Mouse (Mus musculus) CD4-positive helper T cell, adult 2 months (primary cell): ENCODE data around the gene Trim37.
"Not testable (repeated sequence)": the region's sequence is repeated elsewhere in the genome, so short reads cannot be mapped to it uniquely, and the experiment has no call there.

Experiments
- DNase-seq: peaks from one replicate; pipeline ENCODE4 v3.0.0-alpha.2; 2012; ENCODE audit warnings: low read depth, missing footprints, low spot score

Gene Trim37

DNA sequence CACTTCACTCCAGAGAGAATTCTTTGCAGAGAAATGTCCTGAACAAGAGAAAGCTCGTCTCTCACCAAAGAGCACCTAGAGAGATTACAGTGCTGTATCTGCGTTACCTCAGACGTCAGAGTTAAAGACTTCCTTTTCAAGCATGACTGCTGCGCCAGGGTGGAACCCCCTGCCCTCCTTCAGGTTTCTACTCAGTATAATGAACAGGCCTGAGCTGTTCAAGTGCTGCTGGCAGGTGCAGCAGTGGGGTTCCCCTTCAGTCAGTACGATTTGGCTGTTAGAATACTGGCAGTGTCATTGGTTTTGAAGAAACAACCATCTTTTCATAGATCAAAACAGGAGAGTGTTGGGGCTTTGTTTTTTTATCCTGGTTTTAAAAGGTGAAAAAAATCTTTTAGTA, 100.2 kb downstream of the Trim37 start:
- no peak for DNase-seq

DNA sequence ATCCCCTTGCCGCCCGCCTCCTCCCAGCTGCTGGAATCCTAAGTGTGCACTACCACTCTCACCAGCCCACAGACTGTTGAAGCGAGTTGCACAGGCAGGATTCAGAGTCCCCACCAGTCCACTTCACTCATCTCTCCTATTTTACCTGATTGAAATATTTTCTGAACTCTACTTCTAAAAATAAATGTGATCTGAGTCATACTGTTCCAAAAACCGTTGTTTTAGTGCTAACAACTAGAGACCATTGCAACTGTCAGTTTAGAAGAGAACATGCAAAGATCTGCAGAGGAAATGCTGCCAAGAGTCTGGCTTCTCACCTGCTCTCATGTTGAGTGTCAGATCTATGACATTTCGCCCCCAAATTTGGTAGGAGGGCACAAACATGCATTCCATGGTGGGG, 106.5 kb downstream of the Trim37 start:
- no peak for DNase-seq

DNA sequence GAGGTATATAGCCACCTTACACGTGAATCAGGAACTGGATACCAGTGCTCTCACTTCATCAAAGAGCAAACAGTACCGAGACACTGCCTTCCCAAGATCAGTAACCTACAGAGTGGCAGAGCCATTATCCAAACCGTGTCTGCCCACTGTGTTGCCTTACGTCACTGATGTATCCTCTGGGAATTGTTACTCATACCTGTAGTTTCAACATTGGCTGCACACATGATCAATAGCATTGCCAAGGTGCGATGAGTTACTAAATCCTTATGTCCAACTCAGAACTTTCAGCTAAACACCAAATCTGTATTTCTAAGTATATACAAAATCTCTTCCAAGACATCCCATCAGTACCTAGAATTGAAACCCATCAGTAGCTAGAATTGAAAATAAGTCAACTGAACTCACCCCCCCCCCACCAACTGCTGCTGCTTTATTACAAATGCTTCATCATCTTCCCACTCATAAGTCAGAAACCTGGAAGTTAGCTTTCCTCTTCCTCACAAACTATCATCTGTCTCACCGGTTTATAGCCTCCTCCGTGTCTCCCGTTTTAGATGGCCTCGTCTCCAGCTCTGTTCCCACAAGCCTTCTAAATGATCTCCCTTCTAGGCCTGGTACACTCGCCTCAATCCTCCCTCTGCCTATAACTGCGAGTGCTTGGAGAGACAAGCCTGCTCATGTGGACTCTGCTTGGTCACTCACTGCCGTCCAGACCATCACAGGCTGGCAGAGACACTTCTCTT, 108.0 kb downstream of the Trim37 start:
- no peak for DNase-seq

DNA sequence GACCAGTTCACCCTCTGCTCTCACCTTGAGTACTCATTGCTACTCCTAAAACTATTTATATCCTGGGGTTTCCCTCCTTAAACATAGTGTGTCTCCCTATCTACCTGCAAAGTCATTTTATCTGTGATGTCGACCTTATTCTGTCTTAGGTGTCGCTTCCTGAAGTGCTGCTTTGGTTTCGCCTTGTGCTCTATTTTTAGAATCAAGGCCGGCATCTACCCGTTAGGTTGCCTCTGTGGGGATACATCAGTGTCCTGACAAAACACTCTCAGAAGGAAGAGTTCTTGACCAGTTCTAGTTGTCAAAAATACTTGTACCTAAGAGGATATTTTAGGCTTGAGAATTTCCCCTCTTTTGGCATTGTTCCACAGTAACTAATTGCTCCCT, 108.6 kb downstream of the Trim37 start:
- no peak for DNase-seq

DNA sequence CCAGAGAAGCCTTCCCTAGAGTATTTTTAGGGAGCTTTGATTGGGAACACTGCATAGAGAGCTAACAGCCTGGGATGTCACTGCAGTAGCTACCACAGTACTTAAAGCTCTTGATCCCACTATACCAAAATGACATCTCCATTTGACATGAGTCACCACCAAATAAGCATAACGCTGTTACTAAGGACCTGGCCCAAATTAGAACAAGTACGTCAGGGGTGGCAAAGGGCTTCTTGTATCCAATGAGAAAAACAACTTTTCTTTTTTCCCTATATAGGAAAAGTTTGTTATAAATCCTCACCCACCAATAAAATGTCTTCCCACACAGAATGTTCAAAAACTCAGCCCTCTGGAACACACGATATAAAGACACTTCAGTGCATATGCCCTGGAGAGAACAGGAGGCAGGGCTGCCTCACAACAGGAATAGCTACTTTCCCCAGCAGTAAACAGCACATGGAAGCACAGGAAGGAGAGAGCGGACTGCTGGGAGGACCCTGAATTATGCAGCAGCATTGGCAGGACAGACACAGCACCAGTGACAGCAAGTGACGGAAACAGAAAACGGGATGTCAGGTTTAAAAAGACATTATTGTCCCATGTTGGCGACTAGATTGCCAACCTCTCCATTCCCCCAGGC, 112.1 kb downstream of the Trim37 start:
- no peak for DNase-seq

DNA sequence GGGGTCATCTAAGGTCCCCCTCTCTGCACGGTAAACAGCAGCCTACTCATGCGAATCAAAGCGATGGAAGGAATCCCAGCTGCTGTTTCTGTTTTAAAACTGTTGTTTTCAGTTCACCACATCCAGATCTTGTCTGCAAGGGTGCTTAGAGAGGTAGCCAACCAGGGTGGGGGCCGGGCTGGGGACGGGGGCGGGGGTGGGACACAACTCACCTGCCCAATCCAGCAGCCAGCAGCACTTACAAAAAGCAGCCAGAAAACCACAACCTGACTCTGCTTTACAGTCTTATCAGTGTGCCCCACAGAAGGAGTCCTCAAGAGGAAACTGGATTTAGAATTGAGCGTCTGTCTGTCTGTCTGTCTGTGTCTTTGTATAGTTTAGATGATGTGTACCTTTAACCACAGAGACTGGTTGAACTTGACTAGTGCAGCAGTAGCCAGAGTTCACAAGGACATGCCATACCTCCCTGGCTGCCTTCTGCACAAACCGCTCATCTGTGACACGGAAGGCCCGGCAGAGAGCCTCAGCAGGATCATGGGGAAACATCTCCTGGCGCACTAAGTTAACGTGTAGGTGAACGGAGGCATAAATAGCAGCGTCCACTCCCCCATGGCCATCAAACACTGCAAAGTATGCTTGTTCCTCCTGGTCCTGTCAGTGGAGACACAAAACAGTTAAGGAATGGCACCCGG, 113.4 kb downstream of the Trim37 start:
- peak; percentile 15 for DNase-seq

DNA sequence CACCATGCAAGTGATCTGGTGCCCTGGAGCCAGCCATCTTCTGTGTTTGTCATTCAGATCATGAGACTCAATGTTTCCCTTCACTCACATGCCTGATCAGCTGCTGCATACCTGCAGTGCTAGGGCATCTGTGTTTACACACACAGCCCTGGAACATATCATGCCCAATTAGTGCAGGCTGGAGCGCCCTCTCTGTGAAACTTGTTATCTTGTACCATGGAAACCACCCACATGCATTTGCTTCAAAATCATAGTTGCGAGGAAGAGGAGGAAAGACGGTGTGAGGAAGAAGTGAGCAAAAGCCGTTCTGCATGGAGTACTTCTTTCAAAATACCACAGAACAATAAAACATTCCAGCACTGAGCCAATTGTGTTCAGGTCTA, 113.9 kb downstream of the Trim37 start:
- no peak for DNase-seq

DNA sequence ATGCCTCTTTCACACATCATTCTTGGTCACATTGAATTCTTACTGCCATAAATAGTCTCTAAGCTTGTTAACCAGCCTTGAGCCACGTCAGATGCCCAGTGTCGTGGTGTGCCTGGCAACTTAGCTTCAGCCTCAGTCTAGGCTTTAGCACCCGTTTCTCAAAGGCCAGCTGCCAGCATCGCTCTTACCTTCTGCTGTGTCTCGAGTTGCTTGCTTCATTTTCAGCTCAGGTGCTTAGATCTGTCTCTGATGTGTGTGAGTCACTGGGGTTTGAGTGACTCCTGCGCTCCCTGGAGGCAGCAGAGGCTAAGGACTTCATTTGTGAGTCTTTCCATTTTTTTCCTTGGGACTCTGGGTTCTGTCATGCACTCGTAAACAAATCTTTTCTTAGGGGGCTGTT, 114.4 kb downstream of the Trim37 start:
- no peak for DNase-seq

DNA sequence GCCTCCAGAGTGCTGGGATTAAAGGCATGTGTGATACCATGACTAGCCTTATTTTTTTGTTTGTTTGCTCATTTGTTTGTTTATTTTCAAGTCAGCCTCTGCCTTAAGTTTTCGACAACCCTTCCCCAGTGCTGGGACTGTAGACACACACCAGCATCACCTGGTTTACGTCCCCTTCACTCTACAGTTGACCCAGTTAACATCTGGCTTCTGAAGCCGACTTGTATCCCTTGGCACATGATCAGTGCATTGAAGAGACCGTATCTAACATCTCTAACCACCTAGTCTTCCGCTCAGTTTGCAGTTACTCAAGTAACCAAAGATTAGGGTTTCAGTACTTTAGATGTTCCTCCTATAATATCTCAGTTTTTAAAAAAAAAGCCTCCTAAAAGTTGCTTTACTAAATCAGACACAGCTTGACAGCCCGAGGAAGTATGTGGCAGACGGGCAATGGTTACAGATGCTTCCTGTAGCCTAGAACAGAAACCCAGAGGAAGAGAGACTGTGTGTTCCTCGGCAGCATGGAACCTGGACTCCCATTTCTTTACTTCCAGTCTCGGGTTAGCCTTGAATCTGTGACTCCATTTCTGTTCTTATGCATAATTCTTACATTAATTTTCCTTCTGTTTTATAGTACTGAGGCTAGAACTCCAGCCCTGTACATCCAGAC, 118.4 kb downstream of the Trim37 start:
- DNase-seq = no peak

DNA sequence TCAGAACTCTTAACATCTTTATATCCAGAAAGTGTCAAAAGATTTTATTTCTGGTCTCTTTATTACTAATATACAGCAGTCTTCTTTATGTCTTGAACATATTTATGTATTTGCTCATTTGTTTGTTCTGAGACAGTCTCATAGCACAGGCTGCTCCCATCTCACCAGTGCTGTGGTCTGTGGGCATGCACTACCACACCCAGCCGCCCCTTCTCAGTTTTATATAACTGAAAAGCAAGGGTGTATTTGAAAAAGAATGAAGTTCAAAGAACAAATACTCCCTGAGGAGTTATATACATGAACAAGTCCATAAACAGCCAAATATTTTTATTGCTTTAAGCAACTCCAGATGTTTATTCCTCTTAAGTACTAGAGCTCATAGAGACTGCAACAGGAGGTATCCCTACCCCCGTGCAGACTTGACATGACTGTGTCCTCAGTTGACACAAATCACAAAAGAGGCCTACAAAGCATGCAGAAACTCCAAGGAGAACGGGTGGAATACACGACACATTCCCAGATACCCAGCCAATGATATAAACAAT, 119.3 kb downstream of the Trim37 start:
- no peak for DNase-seq

DNA sequence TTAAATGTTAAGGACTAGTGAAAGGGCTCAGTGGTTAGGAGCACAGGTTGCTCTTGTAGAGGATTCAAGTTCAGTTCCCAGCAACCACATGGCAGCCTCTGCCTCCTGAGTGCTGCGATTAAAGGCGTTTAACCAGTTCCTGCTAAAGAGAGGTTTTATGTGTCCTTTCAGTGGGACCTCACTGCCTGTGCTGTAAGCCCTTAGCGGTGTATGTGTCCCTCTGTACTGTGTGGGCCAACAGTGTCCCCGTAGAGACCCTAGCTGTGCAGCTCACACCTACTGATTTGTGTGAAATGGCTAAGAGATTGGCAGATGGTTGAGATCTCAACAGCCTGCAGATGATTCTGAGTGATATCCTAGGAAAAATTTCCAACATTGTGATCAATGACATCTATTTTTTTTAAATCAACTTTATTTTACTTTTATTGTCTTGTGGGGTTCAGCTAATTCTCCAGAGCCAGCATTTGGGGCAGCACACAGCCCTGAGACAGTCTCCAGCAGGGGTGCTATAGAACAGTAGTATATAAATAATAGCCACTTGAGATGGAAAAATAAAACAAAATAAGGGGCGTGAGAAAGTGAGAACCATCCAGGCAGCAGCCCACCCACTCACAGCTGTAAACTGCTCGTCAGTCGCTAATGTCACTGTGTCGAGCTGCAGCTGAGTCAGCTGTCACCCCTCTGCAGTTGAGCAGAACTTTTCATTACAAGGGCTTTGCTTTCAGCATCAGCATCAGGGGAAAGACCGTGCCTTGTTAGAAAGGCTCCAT, 120.0 kb downstream of the Trim37 start:
- DNase-seq = no peak

DNA sequence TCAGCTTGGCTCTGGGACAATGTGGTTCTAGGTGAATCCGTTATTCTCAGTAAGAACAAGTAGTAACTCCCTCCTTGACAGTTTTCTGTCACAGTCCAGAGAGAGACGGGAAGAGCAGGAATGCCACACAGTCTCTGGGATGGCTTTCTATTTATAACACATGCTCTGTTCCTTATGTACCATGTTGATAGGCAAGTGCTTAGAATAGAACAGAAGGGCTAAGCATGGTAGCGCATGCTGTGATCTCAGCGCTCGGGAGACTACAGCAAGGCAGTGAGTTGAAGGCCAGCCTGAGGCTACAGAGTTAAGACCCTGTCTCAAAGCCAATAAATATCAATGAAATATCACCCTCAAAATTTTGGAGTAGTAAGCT, 120.6 kb downstream of the Trim37 start:
- no peak for DNase-seq

DNA sequence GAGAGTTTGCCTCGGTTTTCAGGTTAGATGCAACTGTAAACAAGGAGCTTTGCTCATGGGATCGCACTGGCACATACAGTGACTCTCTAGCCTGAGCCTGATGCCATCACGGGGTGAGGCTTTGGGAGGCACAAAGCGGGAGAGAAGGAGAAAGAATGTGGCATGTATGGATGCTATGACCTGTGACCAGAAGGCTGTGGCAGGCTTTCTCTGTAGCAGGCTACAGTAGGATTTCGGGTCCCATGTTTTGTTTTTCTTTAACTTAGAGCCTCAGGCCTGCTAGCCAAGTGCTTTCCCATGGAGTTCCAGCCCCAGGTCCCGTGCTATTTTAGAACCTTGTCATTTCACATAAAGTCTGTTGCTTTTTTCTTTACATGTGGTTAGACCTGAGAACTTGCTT, 123.3 kb downstream of the Trim37 start:
- no peak for DNase-seq

DNA sequence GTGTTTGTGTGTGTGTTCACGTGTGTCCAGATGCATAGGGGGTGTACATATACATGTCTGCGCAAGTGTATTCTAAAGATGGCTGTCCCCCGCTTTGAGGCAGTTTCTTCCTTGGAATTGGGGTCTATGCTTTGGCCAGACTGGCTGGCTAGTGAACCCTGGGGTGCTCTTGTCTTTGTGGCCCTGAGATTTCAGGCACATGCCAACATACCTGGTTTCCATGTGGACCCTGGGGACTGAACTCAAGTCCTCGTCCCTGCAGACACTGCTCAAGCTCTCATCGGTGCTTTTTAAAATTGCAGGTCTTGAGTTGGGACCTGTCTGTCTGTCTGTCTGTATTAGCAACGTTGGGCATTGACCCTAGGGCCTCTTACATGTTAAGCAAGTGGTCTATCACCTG, 126.4 kb downstream of the Trim37 start:
- DNase-seq = no peak

DNA sequence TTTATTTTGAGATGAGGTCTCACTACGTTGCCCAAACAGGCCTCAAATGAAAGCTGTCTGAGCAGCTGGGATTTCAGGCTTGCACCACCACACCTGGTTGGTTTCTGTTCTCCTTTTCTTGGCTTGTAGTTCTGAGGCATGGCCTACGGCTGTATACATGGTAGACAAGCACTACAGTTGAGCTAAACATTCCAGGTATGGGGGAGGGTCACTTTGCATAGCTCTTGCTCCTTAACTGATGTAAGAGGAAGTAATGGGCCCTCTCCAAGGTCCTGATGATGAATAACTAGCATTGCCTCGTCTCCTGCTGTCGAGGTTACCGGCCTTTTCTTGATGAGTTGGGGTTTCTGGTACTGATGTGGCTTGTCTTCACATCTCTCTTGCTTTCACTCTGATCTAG, 127.3 kb downstream of the Trim37 start:
- no peak for DNase-seq

DNA sequence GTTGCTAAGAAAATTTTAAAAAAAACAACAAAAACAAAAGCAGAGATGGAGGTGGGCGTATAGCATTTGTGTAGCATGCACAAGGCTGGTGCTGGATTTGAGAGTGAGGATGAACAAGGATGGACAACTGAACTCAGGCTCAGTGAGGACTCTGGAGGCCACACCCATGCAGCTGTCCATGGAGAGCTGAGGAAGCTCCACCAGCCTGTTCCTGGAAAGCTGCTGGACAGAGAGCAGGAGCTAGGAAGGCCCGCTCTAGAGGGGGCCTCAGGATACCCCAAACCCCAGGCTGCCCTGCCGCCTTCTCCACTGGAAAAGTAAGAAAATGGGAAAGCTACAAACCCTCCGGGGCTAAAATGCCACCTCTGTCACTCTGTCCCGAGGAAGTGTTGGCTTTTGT, 130.4 kb downstream of the Trim37 start:
- DNase-seq = no peak

DNA sequence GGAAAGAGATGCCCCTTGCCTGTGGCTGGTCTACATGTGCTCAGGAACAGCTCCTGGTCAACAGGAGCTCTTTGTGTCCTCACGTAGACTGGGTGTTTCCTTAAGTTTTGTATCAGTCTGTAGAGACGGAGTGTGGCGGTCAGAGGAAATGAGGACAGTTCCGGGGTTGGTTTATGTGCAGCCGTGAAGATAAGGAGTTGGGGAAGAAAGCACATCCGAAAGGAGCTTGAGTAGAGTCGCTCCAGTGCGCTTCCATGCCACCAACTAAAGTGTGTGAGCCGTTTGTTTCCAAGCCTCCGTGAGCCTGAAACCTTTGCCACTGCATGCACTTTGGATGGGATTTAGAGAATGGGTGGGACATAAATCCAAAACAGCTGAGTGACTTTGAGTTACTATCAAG, 132.9 kb downstream of the Trim37 start:
- DNase-seq = no peak

DNA sequence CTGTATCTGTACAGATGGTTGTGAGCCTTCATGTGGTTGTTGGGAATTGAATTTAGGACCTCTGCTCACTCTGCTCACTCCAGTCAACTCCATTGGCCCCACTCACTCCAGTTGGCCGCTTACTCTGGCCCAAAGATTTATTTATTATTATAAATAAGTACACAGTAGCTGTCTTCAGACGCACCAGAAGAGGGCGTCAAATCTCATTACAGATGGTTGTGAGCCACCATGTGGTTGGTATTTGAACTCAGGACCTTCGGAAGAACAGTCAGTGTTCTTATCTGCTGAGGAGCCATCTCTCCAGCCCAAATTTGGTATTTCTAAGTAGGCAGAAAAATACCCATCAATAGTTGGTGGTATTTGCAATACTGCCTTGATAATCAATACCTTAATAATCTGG, 134.8 kb downstream of the Trim37 start:
- DNase-seq = not testable (repeated sequence)

DNA sequence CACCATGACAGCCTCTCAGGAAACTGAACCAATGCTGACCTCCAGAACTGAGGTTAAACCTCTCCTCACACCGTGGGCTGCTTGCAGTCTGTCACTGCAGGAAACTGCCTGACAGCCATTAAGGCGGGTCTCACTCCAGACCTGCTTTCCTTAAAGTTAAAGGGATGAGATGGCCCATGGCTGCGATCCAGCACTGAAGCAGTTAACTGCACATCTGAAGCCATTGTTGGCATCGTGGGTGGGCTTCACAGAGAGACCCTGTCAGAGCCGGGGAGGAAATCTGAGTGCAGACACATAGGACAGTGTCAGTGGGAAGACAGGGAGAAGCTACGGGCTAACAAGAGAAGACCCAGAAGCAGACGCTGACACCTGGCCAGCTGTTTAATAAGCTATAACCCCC, 137.1 kb downstream of the Trim37 start:
- no peak for DNase-seq

DNA sequence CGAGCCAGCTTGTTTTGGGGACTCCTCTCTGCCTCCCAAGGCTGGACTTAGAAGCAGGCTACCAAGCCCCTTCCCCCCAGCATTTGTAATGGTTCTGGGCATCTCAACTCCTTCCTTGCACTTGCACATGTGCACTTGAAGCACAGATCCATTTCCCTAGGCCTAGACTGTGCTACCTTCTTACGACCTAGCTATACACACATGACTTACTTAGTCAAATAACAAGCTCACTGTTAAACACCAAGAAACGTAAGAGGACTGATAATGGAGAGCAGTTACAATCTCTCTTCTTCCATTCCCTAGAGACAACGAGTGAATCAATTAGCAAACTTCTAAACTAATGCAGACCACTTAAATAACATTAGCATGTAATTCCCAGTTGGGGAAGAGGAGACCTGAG, 139.4 kb downstream of the Trim37 start:
- DNase-seq = no peak

DNA sequence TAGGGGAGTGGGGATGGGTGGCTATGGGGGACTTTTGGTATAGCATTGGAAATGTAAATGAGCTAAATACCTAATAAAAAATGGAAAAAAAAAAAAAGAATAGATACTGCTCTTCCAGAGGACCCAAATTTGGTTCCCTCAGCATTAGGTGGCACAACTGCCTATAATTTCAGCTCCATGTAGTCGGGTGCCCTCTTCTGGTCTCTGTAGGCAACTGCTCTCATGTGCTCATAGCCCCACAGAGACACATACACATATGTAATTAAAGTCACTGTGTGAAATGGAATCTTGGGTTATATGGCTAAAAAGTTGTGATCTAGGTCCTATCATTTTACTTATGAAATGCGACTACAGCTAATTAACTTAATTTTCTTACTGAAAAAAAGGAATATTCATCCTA, 141.9 kb downstream of the Trim37 start:
- no peak for DNase-seq
